Mouse (Mus musculus): Measurements from ENCODE around the gene Tns1.

DNA sequence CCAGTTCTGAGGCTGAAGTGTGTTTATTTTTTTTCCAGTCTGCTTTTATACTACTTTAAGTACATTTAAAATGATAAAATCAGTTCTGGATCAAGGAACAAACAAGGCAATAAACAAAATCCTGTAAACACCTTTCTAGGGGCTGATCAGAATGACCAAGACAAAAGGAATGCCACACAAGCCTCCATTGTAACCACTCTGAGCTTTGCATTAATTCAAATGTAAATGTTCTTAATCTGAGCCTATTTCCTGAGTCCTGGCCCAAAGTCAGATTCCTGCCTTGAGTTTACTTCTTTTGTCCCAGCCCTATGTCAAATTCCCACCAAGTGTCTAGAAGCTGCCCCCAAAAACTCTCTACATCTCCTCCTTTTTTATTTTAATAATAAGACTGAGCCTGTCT is 243.5 kb downstream of the Tns1 start:
- no peak for TF ChIP-seq GATA1 (IDR thresholded peaks at IDR 0.05; ENCODE audit: borderline replicate concordance, low read length)
- no peak for TF ChIP-seq FLI1 (IDR thresholded peaks at IDR 0.05; ENCODE audit: low read length)

Measured in megakaryocyte, embryonic 14.5 days (primary cell).